Mouse (Mus musculus): ENCODE results near the gene Morc2a.

The Morc2a gene

GRCm38 (mm10) chr11:3684723-3685430, 35.9 kb downstream of the Morc2a start:
- DNase-seq = peak; percentile 25

- no peak for DNase-seq
These were observed 36.4 kb downstream of the Morc2a start for GRCm38 (mm10) chr11:3685431-3685830.

- DNase-seq = no peak
These were observed 37.3 kb downstream of the Morc2a start for GRCm38 (mm10) chr11:3686318-3686717.

- DNase-seq = no peak
These were observed 37.9 kb downstream of the Morc2a start for GRCm38 (mm10) chr11:3686885-3687284.

GRCm38 (mm10) chr11:3691746-3692145, 42.8 kb downstream of the Morc2a start:
- DNase-seq = no peak

- DNase-seq = no peak
These were observed 47.2 kb downstream of the Morc2a start for GRCm38 (mm10) chr11:3696086-3696616.

- DNase-seq = no peak
These were observed 48.5 kb downstream of the Morc2a start for GRCm38 (mm10) chr11:3697441-3697840.

- DNase-seq = no peak
These were observed 54.4 kb downstream of the Morc2a start for GRCm38 (mm10) chr11:3703089-3703992.

- no peak for DNase-seq
These were observed 55.4 kb downstream of the Morc2a start for GRCm38 (mm10) chr11:3704404-3704803.

- no peak for DNase-seq
These were observed 58.1 kb downstream of the Morc2a start for GRCm38 (mm10) chr11:3707057-3707456.

GRCm38 (mm10) chr11:3710203-3710602, 61.2 kb downstream of the Morc2a start:
- no peak for DNase-seq

- DNase-seq = peak; percentile 76
These were observed 65.5 kb downstream of the Morc2a start for GRCm38 (mm10) chr11:3714486-3714885.

GRCm38 (mm10) chr11:3716662-3717061, 67.7 kb downstream of the Morc2a start:
- no peak for DNase-seq

- no peak for DNase-seq
These were observed 73.0 kb downstream of the Morc2a start for GRCm38 (mm10) chr11:3722036-3722435.

- no peak for DNase-seq
These were observed 73.9 kb downstream of the Morc2a start for GRCm38 (mm10) chr11:3722861-3723260.

GRCm38 (mm10) chr11:3723910-3724309, 74.9 kb downstream of the Morc2a start:
- no peak for DNase-seq

GRCm38 (mm10) chr11:3724726-3725125, 75.7 kb downstream of the Morc2a start:
- no peak for DNase-seq

- DNase-seq = no peak
These were observed 76.5 kb downstream of the Morc2a start for GRCm38 (mm10) chr11:3725331-3726054.

GRCm38 (mm10) chr11:3727438-3728105, 78.6 kb downstream of the Morc2a start:
- no peak for DNase-seq

GRCm38 (mm10) chr11:3731469-3731868, 82.5 kb downstream of the Morc2a start:
- no peak for DNase-seq

GRCm38 (mm10) chr11:3733933-3734636, 85.1 kb downstream of the Morc2a start:
- DNase-seq = no peak

GRCm38 (mm10) chr11:3735715-3736114, 86.7 kb downstream of the Morc2a start:
- DNase-seq = no peak
